Mouse (Mus musculus) heart, postnatal 36 days (tissue): ENCODE results near the gene Pfkfb3. TPM values are rescaled to one million over a fixed set of nuclear protein-coding genes. Genes with fewer than 3 reads are reported as not detected.

Experiments
- DNase-seq, 2 experiments: peaks; one replicate each; pipeline ENCODE4 v3.0.0; 2021 to 2022
- intact Hi-C: fragments of 180-260 bp; cut with DNase I; formaldehyde crosslinking; loops from one replicate; pipeline ENCODE4 v1.15.1; 2025
- total RNA-seq, 2 experiments: library from RNA; stranded (reverse); gene quantifications; 2 replicates each; pipeline ENCODE4 v1.2.3; 2021

Gene Pfkfb3
- total RNA-seq, 2 experiments from 2014 or later = 8.1 to 10.9 TPM

- intact Hi-C loops = loop anchor here (2.0 kb wide), 1 partner anchor 19 kb away; no protein-coding TSS in a partner anchor
- DNase-seq = no peak
Observed at GRCm38 (mm10) chr2:11512127-11512526, 41.8 kb downstream of the Pfkfb3 start.

DNA sequence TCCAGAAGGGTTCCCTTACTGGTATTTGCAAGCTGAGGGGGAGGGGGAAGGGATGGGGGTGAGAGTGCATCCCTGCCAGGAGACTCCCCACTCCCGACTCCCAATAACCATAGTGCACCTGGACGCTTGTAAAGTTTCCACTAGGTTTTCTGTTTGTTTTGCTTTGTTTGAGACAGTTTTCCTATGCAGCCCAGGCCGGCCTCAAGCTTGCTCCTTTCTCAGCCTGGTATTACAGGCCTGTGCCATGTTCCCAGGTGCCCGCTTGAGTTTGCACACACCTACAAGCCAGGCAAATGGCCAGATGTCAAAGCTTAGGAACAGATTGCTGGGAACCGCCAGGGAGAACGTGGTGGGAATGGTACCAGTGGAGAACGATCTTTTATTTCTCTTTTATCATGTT is 50.1 kb downstream of the Pfkfb3 start:
- intact Hi-C loops = loop anchor here (2.0 to 5.0 kb wide), 2 partner anchors 31 to 99 kb away; partner anchors contain the start of gene Rbm17
- DNase-seq = no peak

- intact Hi-C loops = loop anchor here (1.0 to 5.0 kb wide), 3 partner anchors 32 to 172 kb away; partner anchors contain the start of gene Rbm17
Observed at GRCm38 (mm10) chr2:11502901-11503431, 50.9 kb downstream of the Pfkfb3 start.

GRCm38 (mm10) chr2:11502255-11502765 is 51.6 kb downstream of the Pfkfb3 start:
- intact Hi-C loops = loop anchor here (1.0 to 5.0 kb wide), 3 partner anchors 32 to 171 kb away; partner anchors contain the start of gene Rbm17

More at GRCm38 (mm10) chr2:11502901-11503431, 50.9 kb downstream of the Pfkfb3 start:
- peak; percentile 71 to 76 for DNase-seq

DNA sequence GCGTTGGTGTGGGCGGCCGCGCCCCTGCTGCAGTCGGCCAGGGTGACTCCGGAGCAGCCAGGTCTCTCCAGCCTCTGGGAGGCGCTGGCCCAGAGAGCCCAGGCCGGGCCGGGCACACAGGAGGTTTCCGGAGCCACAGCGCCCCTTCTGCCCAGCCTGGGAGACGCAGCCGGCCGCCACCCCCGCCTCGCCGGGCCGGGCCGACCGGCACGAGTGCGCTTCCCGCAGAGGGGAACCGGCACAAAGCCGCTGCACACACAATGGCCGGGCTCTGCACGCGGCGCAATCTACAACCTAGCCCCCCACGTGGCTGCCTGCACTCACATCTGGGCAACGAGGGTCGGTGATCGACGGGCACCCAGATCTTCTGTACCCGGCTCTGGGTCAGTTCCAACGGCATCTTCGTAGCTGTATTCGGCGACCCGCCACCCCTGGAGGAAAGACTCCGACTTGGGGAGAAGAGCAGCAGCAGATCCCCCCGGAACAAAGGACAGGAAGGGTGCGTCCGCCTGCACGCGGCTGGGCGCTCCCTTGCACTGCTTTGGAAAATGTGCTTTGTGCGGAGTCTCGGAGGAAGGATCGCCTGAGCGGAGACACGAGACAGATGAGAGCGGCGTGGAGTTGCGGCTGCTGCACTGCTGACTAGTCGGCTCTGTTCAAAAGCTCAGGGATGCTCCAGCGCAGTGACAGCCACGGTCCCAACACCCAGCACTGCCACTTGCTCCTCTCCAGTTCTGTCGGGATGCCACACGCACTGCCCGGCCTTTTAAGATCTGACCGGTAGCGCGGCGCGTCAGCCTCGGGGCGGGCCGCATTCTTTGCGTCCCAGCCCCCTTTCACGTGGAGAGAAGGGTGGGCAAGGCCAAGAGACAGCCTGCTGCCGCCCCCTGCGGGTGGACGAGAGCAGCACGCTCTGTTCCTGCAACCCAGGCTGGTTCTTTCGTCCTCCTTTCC is 52.3 kb downstream of the Pfkfb3 start:
- intact Hi-C loops = loop anchor here (1.0 to 5.0 kb wide), 5 partner anchors 33 to 170 kb away; partner anchors contain the start of gene Rbm17
- peak; percentile 94 for DNase-seq

More at GRCm38 (mm10) chr2:11502255-11502765, 51.6 kb downstream of the Pfkfb3 start:
- DNase-seq = no peak

DNA sequence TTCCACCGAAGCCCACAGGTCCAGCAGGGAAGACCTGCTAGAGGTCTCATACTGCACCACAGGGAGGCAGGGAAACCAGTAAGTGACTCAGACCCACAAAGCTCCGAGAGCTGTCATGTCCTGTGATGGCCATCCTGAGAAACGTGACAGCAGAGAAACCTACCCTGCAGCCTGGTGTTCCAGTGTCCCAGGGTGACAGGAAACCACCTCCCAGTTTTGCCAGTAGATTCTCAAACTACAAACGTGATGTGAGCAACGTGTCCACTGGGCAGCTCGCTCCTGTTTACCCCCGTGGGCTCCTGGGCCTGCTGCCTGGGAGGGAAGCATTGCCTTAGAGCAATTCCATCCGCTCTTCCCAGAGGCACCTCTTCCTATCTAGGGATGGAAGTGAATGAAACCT is 53.2 kb downstream of the Pfkfb3 start:
- intact Hi-C loops = loop anchor here (1.0 to 5.0 kb wide), 3 partner anchors 42 to 102 kb away; partner anchors contain the start of gene Rbm17
- peak; percentile 26 to 43 for DNase-seq

GRCm38 (mm10) chr2:11496601-11497031 is 57.3 kb downstream of the Pfkfb3 start:
- intact Hi-C loops = no loop called here
- peak; percentile 45 to 49 for DNase-seq

GRCm38 (mm10) chr2:11494841-11495255 is 59.0 kb downstream of the Pfkfb3 start:
- intact Hi-C loops = loop anchor here (5.0 kb wide), 1 partner anchor 63 kb away; no protein-coding TSS in a partner anchor
- peak; percentile 57 to 60 for DNase-seq

DNA sequence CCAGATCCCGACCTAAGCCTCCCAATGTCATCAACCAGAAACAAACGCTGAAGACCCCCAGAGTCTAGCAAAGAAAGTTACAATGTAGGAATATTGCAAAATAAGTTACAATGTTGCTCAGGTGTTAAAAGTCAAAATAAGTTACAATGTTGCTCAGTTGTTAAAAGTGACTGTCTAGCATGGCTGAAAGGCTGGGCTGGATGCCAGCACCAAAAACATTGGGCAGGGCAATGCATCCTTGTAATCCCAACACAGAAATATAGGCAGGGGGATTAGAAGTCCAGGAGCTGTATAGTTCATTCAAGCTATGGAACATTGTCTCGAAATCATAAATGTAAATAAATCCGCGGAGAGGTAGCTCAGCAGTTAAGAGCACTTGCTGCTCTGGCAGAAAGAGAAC is 61.0 kb downstream of the Pfkfb3 start:
- intact Hi-C loops = loop anchor here (5.0 kb wide), 1 partner anchor 61 kb away; no protein-coding TSS in a partner anchor
- DNase-seq = no peak

GRCm38 (mm10) chr2:11491471-11491870 is 62.4 kb downstream of the Pfkfb3 start:
- intact Hi-C loops = loop anchor here (5.0 kb wide), 1 partner anchor 59 kb away; no protein-coding TSS in a partner anchor
- DNase-seq = no peak

- DNase-seq = no peak
- intact Hi-C loops = loop anchor here (5.0 kb wide), 1 partner anchor 58 kb away; no protein-coding TSS in a partner anchor
Observed at GRCm38 (mm10) chr2:11490554-11490953, 63.3 kb downstream of the Pfkfb3 start.

GRCm38 (mm10) chr2:11483226-11483625 is 70.7 kb downstream of the Pfkfb3 start:
- DNase-seq = no peak
- intact Hi-C loops = no loop called here

GRCm38 (mm10) chr2:11482364-11482763 is 71.5 kb downstream of the Pfkfb3 start:
- intact Hi-C loops = no loop called here

GRCm38 (mm10) chr2:11478960-11479359 is 74.9 kb downstream of the Pfkfb3 start:
- no peak for DNase-seq
- intact Hi-C loops = no loop called here

More at GRCm38 (mm10) chr2:11482364-11482763, 71.5 kb downstream of the Pfkfb3 start:
- DNase-seq = no peak

- intact Hi-C loops = no loop called here
- DNase-seq = no peak
Observed at GRCm38 (mm10) chr2:11475316-11475715, 78.6 kb downstream of the Pfkfb3 start.

GRCm38 (mm10) chr2:11464661-11465099 is 89.2 kb downstream of the Pfkfb3 start:
- no peak for DNase-seq
- intact Hi-C loops = no loop called here

DNA sequence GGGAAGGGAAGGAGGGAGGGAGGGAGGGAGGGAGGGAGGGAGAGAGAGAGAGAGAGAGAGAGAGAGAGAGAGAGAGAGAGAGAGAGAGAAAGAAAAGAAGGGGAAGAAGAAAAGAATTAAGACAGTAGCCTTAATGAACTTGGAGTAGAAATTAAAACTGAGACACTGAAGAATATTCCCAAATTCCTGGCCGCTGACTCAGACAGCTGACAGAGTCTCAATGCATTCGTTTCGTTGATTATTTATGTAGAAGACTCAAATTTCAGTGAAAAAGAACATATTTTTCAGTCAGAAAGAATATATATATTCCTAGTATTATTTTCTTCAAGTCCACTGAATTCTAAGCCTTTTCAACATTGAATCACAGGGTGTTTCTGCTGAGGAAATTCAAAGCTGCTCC is 92.9 kb downstream of the Pfkfb3 start:
- no peak for DNase-seq
- intact Hi-C loops = no loop called here

- DNase-seq = no peak
- intact Hi-C loops = no loop called here
Observed at GRCm38 (mm10) chr2:11458494-11458893, 95.4 kb downstream of the Pfkfb3 start.

DNA sequence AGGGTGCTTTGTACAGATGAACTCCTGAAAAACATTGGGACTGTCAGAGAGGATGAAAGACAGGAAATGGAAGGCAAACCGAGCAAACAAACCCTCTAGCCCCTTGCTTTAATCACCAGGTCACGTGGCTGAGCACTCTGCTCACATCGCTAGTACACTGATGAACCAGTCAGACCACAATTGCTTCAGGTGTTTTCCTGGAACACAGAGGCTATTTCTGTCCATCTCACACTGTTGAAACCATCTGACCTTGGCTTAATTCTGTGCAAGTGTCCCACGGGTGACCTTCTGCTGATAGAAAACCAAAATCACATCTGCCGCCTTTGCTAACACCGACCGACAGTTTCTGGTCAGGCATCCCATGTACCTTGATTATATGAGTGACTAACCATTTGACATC is 96.0 kb downstream of the Pfkfb3 start:
- intact Hi-C loops = no loop called here
- DNase-seq = no peak

DNA sequence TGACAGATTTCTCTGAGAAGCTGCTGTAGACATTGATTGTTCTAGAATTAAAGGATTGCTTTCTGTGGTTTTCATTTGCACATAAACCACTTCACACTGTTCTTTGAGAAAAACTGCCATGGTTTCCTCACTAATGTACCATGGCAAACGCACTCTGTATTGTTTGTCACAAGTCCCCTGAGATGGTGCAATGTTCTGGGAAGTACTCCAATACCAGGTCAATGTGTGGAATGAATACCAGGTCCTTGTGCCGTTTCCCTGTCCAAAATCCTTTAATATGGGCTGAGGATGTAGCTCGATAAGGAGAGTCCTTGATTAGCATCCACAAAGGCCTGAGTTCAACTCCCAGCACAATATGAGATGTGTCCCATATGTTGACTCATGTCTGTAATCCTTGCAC is 105.2 kb downstream of the Pfkfb3 start:
- no peak for DNase-seq
- intact Hi-C loops = no loop called here

DNA sequence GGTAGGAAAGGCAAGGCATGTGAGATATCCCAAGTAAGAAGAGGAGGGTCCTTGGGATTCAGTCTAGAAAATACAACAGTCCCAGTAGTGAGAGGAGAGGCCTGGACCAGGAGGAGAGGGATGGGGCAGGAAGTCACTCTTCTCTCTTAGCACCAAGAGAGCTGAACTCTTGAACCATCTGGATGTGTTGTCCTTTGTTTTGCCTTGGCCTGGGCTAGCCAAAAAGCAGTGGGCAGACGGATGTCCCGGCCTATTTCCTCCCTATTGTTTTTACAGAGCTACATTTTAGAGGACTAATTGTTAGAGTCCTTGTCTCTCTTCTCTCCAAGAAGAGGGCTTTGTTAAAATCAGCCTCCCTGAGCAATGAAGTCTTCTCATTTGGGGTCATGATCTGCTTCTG is 106.0 kb downstream of the Pfkfb3 start:
- DNase-seq = peak; percentile 7 to 8
- intact Hi-C loops = no loop called here
